Mouse (Mus musculus) forebrain, embryonic 10.5 days (tissue): ENCODE measurements around the gene Lgr6. TPM values are rescaled to one million over a fixed set of nuclear protein-coding genes. Genes with fewer than 3 reads are reported as not detected.

ENCODE experiments used
- DNase-seq: peaks from one replicate; pipeline ENCODE4 v3.0.0-alpha.2; 2017; ENCODE audit warnings: low spot score; ENCODE audit errors: extremely low spot score
- H3K27ac ChIP-seq: fragments of 300-500 bp; sonication (generic); 2 replicates; pipeline ENCODE4 v1.5.1; 2016; ENCODE audit warnings: mild to moderate bottlenecking
- H3K27me3 ChIP-seq: fragments of 300-500 bp; sonication (generic); 2 replicates; pipeline ENCODE4 v1.6.1; 2016; ENCODE audit warnings: mild to moderate bottlenecking; ENCODE audit not compliant: poor library complexity, severe bottlenecking
- H3K36me3 ChIP-seq: fragments of 300-500 bp; sonication (generic); replicated peaks from 2 replicates; pipeline ENCODE4 v1.6.1; 2016; ENCODE audit warnings: mild to moderate bottlenecking, moderate library complexity
- H3K4me1 ChIP-seq: fragments of 300-500 bp; sonication (generic); 2 replicates; pipeline ENCODE4 v1.6.1; 2016
- H3K4me3 ChIP-seq: fragments of 300-500 bp; sonication (generic); 2 replicates; pipeline ENCODE4 v1.5.1; 2016; ENCODE audit warnings: mild to moderate bottlenecking, moderate library complexity
- H3K9me3 ChIP-seq: fragments of 300-500 bp; sonication (generic); 2 replicates; pipeline ENCODE4 v1.6.1; 2016; ENCODE audit warnings: mild to moderate bottlenecking, moderate library complexity
- WGBS: fragments of 180-500 bp; shearing (Covaris S2); methylation state at CpG from one replicate; pipeline ENCODE4 v1.1.7; 2016; 5-methylcytosine and 5-hydroxymethylcytosine counted together
- polyA plus RNA-seq: library from polyadenylated mRNA; unstranded; fragments of >200 nt; fragmentation: Nextera tagmentation; extraction: Ambion mirVana; gene quantifications from 2 replicates; pipeline ENCODE4 v1.2.1, GENCODE M21; 2016

The Lgr6 gene
- polyA plus RNA-seq, 1 experiment from 2014 or later: 0.14 TPM

GRCm38 (mm10) chr1:135061300-135061699 lies 43.8 kb downstream of the Lgr6 start:
- Histone ChIP-seq H3K36me3 (no peaks in the 10 kb centered on the region), H3K27ac (no peak overlapping the region), H3K27me3 (0 out of 2 replicates have a peak, but pooled peaks cover 4% of the 10 kb centered on the region), H3K4me3 (no peak overlapping the region), H3K9me3 (no peaks in the 10 kb centered on the region), H3K4me1 (0 out of 2 replicates have a peak, but pooled peaks cover 5% of the 10 kb centered on the region)
- WGBS: 95% methylated on average over 6 of the region's 6 CpGs
- DNase-seq: no peak

GRCm38 (mm10) chr1:135060174-135060573 lies 44.9 kb downstream of the Lgr6 start:
- no peak for DNase-seq
- Histone ChIP-seq H3K27ac (no peak overlapping the region), H3K27me3 (0 out of 2 replicates have a peak, but pooled peaks cover 4% of the 10 kb centered on the region), H3K36me3 (no peaks in the 10 kb centered on the region), H3K9me3 (no peaks in the 10 kb centered on the region), H3K4me3 (no peak overlapping the region), H3K4me1 (0 out of 2 replicates have a peak, but pooled peaks cover 5% of the 10 kb centered on the region)
- WGBS: 82% methylated on average over 6 of the region's 6 CpGs

- 0 out of 2 replicates have a peak, but pooled peaks cover 4% of the 10 kb centered on the region for H3K27me3 ChIP-seq
- no peaks in the 10 kb centered on the region for H3K36me3 ChIP-seq
- H3K9me3 ChIP-seq: no peaks in the 10 kb centered on the region
- no peak overlapping the region for H3K27ac ChIP-seq
- 83% methylated on average over 8 of the region's 8 CpGs for WGBS
- 0 out of 2 replicates have a peak, but pooled peaks cover 5% of the 10 kb centered on the region for H3K4me1 ChIP-seq
- H3K4me3 ChIP-seq: no peak overlapping the region
- DNase-seq: no peak
Measured at GRCm38 (mm10) chr1:135056901-135057300, 48.2 kb downstream of the Lgr6 start.

GRCm38 (mm10) chr1:135054121-135054520 lies 51.0 kb downstream of the Lgr6 start:
- 81% methylated on average over 5 of the region's 5 CpGs for WGBS
- Histone ChIP-seq H3K9me3 (no peaks in the 10 kb centered on the region), H3K4me3 (no peak overlapping the region), H3K27ac (no peak overlapping the region), H3K4me1 (peaks cover 5% of the 10 kb centered on the region; the same call in 1 of the 2 replicates), H3K36me3 (no peaks in the 10 kb centered on the region), H3K27me3 (no peaks in the 10 kb centered on the region)
- no peak for DNase-seq

- Histone ChIP-seq H3K27ac (no peak overlapping the region), H3K36me3 (no peaks in the 10 kb centered on the region), H3K27me3 (no peaks in the 10 kb centered on the region), H3K4me1 (no peaks in the 10 kb centered on the region), H3K4me3 (no peak overlapping the region), H3K9me3 (no peaks in the 10 kb centered on the region)
- 87% methylated on average over 2 of the region's 2 CpGs for WGBS
- no peak for DNase-seq
Measured at GRCm38 (mm10) chr1:135044439-135044838, 60.6 kb downstream of the Lgr6 start.

- peaks cover 6% of the 10 kb centered on the region; the same call in 1 of the 2 replicates for H3K4me1 ChIP-seq
- DNase-seq: no peak
- no peak overlapping the region for H3K27ac ChIP-seq
- H3K9me3 ChIP-seq: no peaks in the 10 kb centered on the region
- no peaks in the 10 kb centered on the region for H3K36me3 ChIP-seq
- 92% methylated on average over 5 of the region's 5 CpGs for WGBS
- no peak overlapping the region for H3K4me3 ChIP-seq
- H3K27me3 ChIP-seq: no peaks in the 10 kb centered on the region
Measured at GRCm38 (mm10) chr1:135036297-135036696, 68.8 kb downstream of the Lgr6 start.

- no peaks in the 10 kb centered on the region for H3K36me3 ChIP-seq
- H3K27ac ChIP-seq: no peak overlapping the region
- no peaks in the 10 kb centered on the region for H3K27me3 ChIP-seq
- no peak for DNase-seq
- 45% methylated on average over 8 of the region's 8 CpGs for WGBS
- H3K4me1 ChIP-seq: peaks cover 6% of the 10 kb centered on the region; the same call in 1 of the 2 replicates
- H3K9me3 ChIP-seq: peaks cover 3% of the 10 kb centered on the region; the same call in 1 of the 2 replicates
- H3K4me3 ChIP-seq: no peak overlapping the region
Measured at GRCm38 (mm10) chr1:135032658-135033057, 72.4 kb downstream of the Lgr6 start.

- WGBS: 78% methylated on average over 2 of the region's 2 CpGs
- Histone ChIP-seq H3K4me3 (no peak overlapping the region), H3K27me3 (no peaks in the 10 kb centered on the region), H3K9me3 (peaks cover 9% of the 10 kb centered on the region; the same call in 1 of the 2 replicates), H3K36me3 (no peaks in the 10 kb centered on the region), H3K27ac (no peak overlapping the region), H3K4me1 (peaks cover 6% of the 10 kb centered on the region; the same call in 1 of the 2 replicates)
- DNase-seq: no peak
Measured at GRCm38 (mm10) chr1:135030121-135030520, 75.0 kb downstream of the Lgr6 start.

- 78% methylated on average over 1 of the region's 1 CpGs for WGBS
- no peak overlapping the region for H3K27ac ChIP-seq
- H3K4me3 ChIP-seq: no peak overlapping the region
Measured at GRCm38 (mm10) chr1:135026275-135026674, 78.8 kb downstream of the Lgr6 start.

GRCm38 (mm10) chr1:135023583-135023982 lies 81.5 kb downstream of the Lgr6 start:
- WGBS: 70% methylated on average over 1 of the region's 1 CpGs
- no peak overlapping the region for H3K4me3 ChIP-seq
- H3K4me1 ChIP-seq: peaks cover 26% of the 10 kb centered on the region
- H3K27me3 ChIP-seq: no peaks in the 10 kb centered on the region; the same call in 1 of the 2 replicates
- H3K36me3 ChIP-seq: no peaks in the 10 kb centered on the region
- peaks cover 9% of the 10 kb centered on the region; the same call in 1 of the 2 replicates for H3K9me3 ChIP-seq
- no peak for DNase-seq
- H3K27ac ChIP-seq: no peak overlapping the region

More at GRCm38 (mm10) chr1:135026275-135026674, 78.8 kb downstream of the Lgr6 start:
- DNase-seq: no peak
- no peaks in the 10 kb centered on the region for H3K36me3 ChIP-seq
- no peaks in the 10 kb centered on the region for H3K27me3 ChIP-seq
- H3K9me3 ChIP-seq: peaks cover 9% of the 10 kb centered on the region; the same call in 1 of the 2 replicates
- H3K4me1 ChIP-seq: peaks cover 1% of the 10 kb centered on the region; the same call in 1 of the 2 replicates

GRCm38 (mm10) chr1:135021936-135022335 lies 83.1 kb downstream of the Lgr6 start:
- H3K27ac ChIP-seq: no peak overlapping the region
- no peaks in the 10 kb centered on the region; the same call in 1 of the 2 replicates for H3K27me3 ChIP-seq
- no peak overlapping the region for H3K4me3 ChIP-seq
- H3K4me1 ChIP-seq: peaks cover 29% of the 10 kb centered on the region
- no peak for DNase-seq
- H3K36me3 ChIP-seq: no peaks in the 10 kb centered on the region
- 81% methylated on average over 5 of the region's 5 CpGs for WGBS
- H3K9me3 ChIP-seq: no peaks in the 10 kb centered on the region

- Histone ChIP-seq H3K9me3 (no peaks in the 10 kb centered on the region), H3K4me3 (no peak overlapping the region), H3K27ac (no peak overlapping the region), H3K36me3 (no peaks in the 10 kb centered on the region), H3K27me3 (no peaks in the 10 kb centered on the region; the same call in 1 of the 2 replicates), H3K4me1 (peaks cover 29% of the 10 kb centered on the region)
- DNase-seq: no peak
- WGBS: 83% methylated on average over 5 of the region's 5 CpGs
Measured at GRCm38 (mm10) chr1:135020970-135021369, 84.1 kb downstream of the Lgr6 start.

- no peaks in the 10 kb centered on the region; the same call in 1 of the 2 replicates for H3K27me3 ChIP-seq
- 0 out of 2 replicates have a peak overlapping the region, but pooled peaks have one; percentile 8 for H3K27ac ChIP-seq
- no peaks in the 10 kb centered on the region for H3K9me3 ChIP-seq
- no peak overlapping the region for H3K4me3 ChIP-seq
- H3K36me3 ChIP-seq: no peaks in the 10 kb centered on the region
- 80% methylated on average over 5 of the region's 5 CpGs for WGBS
- no peak for DNase-seq
- peaks cover 29% of the 10 kb centered on the region for H3K4me1 ChIP-seq
Measured at GRCm38 (mm10) chr1:135020281-135020940, 84.7 kb downstream of the Lgr6 start.
